Mouse (Mus musculus) cortical plate, adult 2 months (tissue): ENCODE measurements around the gene Camk1d.

Experiments
- CTCF ChIP-seq: fragments of 200-500 bp; IDR thresholded peaks from 2 replicates; pipeline ENCODE4 v1.5.1; 2011; ENCODE audit warnings: mild to moderate bottlenecking, control low read depth, low read length; ENCODE audit not compliant: insufficient read depth; ENCODE audit errors: extremely low read depth
- POLR2A ChIP-seq: fragments of 200-500 bp; IDR thresholded peaks from 2 replicates; pipeline ENCODE4 v1.6.1; 2011; ENCODE audit warnings: mild to moderate bottlenecking, low read length, control low read depth; ENCODE audit not compliant: insufficient read depth; ENCODE audit errors: extremely low read depth

- TF ChIP-seq POLR2A = no peak
- TF ChIP-seq CTCF = no peak
Observed at GRCm38 (mm10) chr2:5651285-5651870, 62.9 kb downstream of the Camk1d start.
